Mouse (Mus musculus) neutrophil, adult 5-6 weeks (primary cell): ENCODE measurements around the gene Fut2. TPM values are rescaled to one million over a fixed set of nuclear protein-coding genes. Genes with fewer than 3 reads are reported as not detected.
A peak's percentile ranks its signal among the peaks of the same experiment; 100 is the strongest.
"Not testable (repeated sequence)": the region's sequence is repeated elsewhere in the genome, so short reads cannot be mapped to it uniquely, and the experiment has no call there.

ENCODE experiments used
- ATAC-seq: fragments of 151-379, 151-347 bp; 2 replicates; pipeline ENCODE4 v1.8.0; 2017; ENCODE audit warnings: mild to moderate bottlenecking, moderate TSS enrichment; ENCODE audit not compliant: insufficient number of reproducible peaks, poor library complexity, low FRiP score, severe bottlenecking; ENCODE audit errors: extremely low read depth
- total RNA-seq: library from RNA; stranded (forward); fragments of 200-1000 nt; gene quantifications from 2 replicates; pipeline ENCODE4 v1.2.3, GENCODE M21; 2017

The Fut2 gene
- total RNA-seq, 1 experiment from 2014 or later: 0.35 TPM

GRCm38 (mm10) chr7:45682144-45683126, 16.2 kb upstream of the Fut2 start:
- peak; percentile 72 for ATAC-seq

- ATAC-seq: peak; percentile 37; the same call in 1 of the 2 replicates
Measured at GRCm38 (mm10) chr7:45681046-45681736, 15.0 kb upstream of the Fut2 start.

GRCm38 (mm10) chr7:45679966-45680621, 13.9 kb upstream of the Fut2 start:
- ATAC-seq: no peak

GRCm38 (mm10) chr7:45678513-45678912, 12.3 kb upstream of the Fut2 start:
- no peak for ATAC-seq

GRCm38 (mm10) chr7:45677627-45678295, 11.6 kb upstream of the Fut2 start:
- no peak for ATAC-seq

- ATAC-seq: peak; percentile 63; the same call in 1 of the 2 replicates
Measured at GRCm38 (mm10) chr7:45668921-45669320, 2.7 kb upstream of the Fut2 start.

- no peak for ATAC-seq
Measured at GRCm38 (mm10) chr7:45667761-45668160, 1.6 kb upstream of the Fut2 start.

- ATAC-seq: no peak
Measured at GRCm38 (mm10) chr7:45665303-45666138, 673 bp downstream of the Fut2 start.

GRCm38 (mm10) chr7:45661702-45662101, 4.5 kb downstream of the Fut2 start:
- ATAC-seq: not testable (repeated sequence)

GRCm38 (mm10) chr7:45660746-45661478, 5.3 kb downstream of the Fut2 start:
- ATAC-seq: peak; percentile 90

GRCm38 (mm10) chr7:45654424-45655047, 11.7 kb downstream of the Fut2 start:
- no peak for ATAC-seq

- not testable (repeated sequence) for ATAC-seq
Measured at GRCm38 (mm10) chr7:45650484-45650883, 15.7 kb downstream of the Fut2 start.

- ATAC-seq: no peak
Measured at GRCm38 (mm10) chr7:45649351-45649750, 16.8 kb downstream of the Fut2 start.

- no peak for ATAC-seq
Measured at GRCm38 (mm10) chr7:45646671-45647070, 19.5 kb downstream of the Fut2 start.

- no peak for ATAC-seq
Measured at GRCm38 (mm10) chr7:45645591-45645971, 20.6 kb downstream of the Fut2 start.

GRCm38 (mm10) chr7:45644872-45645590, 21.2 kb downstream of the Fut2 start:
- ATAC-seq: no peak
